Mouse (Mus musculus): ENCODE results near the gene Chic2. TPM values are rescaled to one million over a fixed set of nuclear protein-coding genes. Genes with fewer than 3 reads are reported as not detected.

Chic2 gene
- polyA plus RNA-seq, 1 experiment from 2014 or later, result 37.8 TPM

DNA sequence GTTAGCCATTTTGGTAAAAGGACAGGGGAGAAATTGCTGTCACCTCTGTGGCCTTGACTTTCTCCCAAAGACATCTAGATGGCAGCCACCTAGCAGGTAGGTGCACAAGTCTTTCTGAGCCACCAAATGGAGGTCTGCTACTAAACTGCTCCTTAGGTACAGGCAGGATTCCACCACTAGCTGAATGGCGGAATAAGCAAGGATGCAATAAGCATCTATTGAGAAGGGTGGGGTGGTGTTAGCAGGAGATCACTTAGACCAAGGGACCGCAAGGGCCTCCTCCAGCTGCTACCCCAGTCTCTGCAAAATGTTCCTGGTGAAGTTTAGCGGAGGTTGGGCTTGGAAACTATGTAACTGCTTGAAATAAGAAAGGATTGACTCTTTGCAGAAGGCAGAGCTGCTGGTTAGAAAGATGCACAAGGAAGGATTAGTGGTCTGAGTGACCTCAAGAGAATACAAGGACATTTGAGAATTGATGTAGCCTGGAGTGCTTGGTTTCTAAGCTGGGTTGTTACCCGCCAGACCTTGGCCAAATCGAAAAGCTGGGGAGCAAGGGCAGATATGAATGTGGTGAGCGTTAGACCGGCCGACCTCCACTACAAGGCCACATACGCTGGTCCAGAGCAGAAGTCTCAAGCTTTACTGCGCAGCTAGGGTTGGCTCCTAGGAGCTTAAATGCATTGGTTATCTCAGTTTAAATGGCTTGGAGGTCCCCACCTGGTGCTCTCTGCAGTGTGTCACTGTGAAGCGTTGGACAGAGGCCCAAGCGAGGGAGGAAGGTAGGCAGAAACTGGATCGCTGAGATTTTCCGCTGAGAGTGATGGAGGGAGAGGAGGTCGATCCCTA lies 30.2 kb upstream of the Chic2 start:
- Histone ChIP-seq H3K9me3 (no peaks in the 10 kb centered on the region), H3K27ac (no peak overlapping the region), H3K4me1 (peaks cover 27% of the 10 kb centered on the region), H3K27me3 (ENCODE audit: insufficient read depth, poor library complexity, severe bottlenecking) (peaks cover 98% of the 10 kb centered on the region), H3K36me3 (no peaks in the 10 kb centered on the region), H3K4me3 (peak overlapping the region; percentile 43)
- no peak for DNase-seq (ENCODE audit: low spot score)
- WGBS, result 5% methylated on average over 15 of the region's 15 CpGs

DNA sequence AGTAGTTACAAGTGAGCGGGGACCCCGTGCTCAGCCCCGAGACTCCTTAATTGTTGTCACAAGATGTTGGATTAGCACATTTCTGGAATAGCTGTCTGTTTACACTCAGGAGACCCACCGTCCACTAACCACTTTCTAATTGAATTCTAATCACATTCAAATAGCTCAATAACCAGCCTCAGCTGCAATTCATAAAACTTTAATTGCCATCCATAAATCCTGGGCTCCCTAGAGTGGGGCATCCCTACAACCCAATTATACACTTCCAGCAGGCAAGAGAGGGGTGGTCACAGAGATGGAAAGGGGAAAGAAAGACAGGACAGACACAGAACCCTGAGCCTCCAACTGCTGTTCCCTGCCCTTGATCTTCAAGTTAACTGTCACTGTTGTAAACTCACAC lies 29.6 kb upstream of the Chic2 start:
- peaks cover 98% of the 10 kb centered on the region for H3K27me3 ChIP-seq (ENCODE audit: insufficient read depth, poor library complexity, severe bottlenecking)
- H3K4me3 ChIP-seq, result no peak overlapping the region
- no peak for DNase-seq (ENCODE audit: low spot score)
- 5% methylated on average over 4 of the region's 4 CpGs for WGBS
- peaks cover 27% of the 10 kb centered on the region for H3K4me1 ChIP-seq
- no peaks in the 10 kb centered on the region for H3K9me3 ChIP-seq
- H3K27ac ChIP-seq, result no peak overlapping the region
- no peaks in the 10 kb centered on the region for H3K36me3 ChIP-seq

DNA sequence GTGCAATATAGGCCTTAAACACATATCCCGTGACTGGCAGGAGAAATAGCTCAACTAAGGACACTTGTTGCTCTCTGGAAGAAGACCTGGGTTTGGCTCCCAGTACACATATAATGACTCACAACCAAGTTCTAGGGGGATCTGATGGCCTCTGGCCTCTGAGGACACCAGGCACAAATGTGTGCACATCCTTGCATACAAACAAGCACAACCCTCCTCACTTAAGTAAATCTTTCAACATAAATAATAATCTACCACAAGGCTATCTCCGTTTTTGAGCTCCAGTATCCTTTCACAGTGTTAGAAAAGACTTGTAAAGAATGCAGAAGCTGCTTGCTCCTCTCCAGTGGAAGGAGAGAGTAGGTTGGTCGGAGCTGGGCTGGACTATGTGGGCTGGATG lies 29.1 kb upstream of the Chic2 start:
- Histone ChIP-seq H3K27me3 (ENCODE audit: insufficient read depth, poor library complexity, severe bottlenecking) (peaks cover 98% of the 10 kb centered on the region), H3K9me3 (no peaks in the 10 kb centered on the region), H3K27ac (no peak overlapping the region), H3K36me3 (no peaks in the 10 kb centered on the region), H3K4me3 (no peak overlapping the region), H3K4me1 (peaks cover 27% of the 10 kb centered on the region)
- DNase-seq (ENCODE audit: low spot score), result no peak
- 12% methylated on average over 3 of the region's 3 CpGs for WGBS

DNA sequence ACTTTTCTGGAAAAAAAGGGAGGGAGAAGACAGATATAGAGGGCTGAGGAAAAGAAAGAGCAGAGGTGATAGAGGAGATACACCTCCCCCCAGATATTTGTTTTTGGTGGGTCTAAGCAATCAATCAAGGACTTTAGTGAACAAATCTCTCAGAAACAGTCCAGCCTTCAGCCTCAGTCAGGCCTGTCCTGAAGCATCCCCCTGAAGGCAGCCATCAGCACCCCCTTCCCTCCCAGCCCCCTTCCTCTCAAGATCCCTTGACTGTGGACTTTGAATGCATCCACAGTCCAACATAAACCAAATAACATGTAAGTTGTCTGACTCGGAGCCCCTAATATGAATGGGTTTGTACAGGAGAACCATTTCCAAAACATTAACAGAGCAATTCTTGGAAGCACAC lies 28.6 kb upstream of the Chic2 start:
- no peaks in the 10 kb centered on the region for H3K36me3 ChIP-seq
- no peaks in the 10 kb centered on the region for H3K9me3 ChIP-seq
- H3K27me3 ChIP-seq (ENCODE audit: insufficient read depth, poor library complexity, severe bottlenecking), result peaks cover 98% of the 10 kb centered on the region
- no peak overlapping the region for H3K4me3 ChIP-seq
- H3K4me1 ChIP-seq, result peaks cover 27% of the 10 kb centered on the region
- no peak overlapping the region for H3K27ac ChIP-seq
- DNase-seq (ENCODE audit: low spot score), result no peak
- 20% methylated on average over 1 of the region's 1 CpGs for WGBS

DNA sequence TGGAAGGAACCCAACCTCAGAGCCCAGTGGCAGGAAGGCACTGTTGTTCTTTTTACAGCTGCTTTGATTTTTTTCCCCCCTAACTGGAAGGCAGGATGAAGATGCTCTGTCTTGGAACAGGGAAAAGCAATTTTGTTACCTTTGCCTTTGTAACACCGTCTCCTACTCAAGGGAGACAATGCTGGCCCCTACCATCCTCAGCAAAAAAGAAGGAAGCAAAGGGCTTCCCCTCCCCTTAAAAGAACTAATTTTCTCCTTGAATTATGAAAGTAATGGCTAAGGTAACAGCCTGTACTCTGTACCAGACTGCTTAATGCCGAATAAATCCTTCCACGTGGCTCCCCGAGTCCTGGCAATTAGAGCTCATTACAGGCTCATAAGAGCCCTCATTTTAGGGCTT lies 28.0 kb upstream of the Chic2 start:
- Histone ChIP-seq H3K4me3 (no peak overlapping the region), H3K9me3 (no peaks in the 10 kb centered on the region), H3K4me1 (peaks cover 27% of the 10 kb centered on the region), H3K27ac (no peak overlapping the region), H3K27me3 (ENCODE audit: insufficient read depth, poor library complexity, severe bottlenecking) (peaks cover 98% of the 10 kb centered on the region), H3K36me3 (no peaks in the 10 kb centered on the region)
- no peak for DNase-seq (ENCODE audit: low spot score)
- WGBS, result 6% methylated on average over 4 of the region's 4 CpGs

DNA sequence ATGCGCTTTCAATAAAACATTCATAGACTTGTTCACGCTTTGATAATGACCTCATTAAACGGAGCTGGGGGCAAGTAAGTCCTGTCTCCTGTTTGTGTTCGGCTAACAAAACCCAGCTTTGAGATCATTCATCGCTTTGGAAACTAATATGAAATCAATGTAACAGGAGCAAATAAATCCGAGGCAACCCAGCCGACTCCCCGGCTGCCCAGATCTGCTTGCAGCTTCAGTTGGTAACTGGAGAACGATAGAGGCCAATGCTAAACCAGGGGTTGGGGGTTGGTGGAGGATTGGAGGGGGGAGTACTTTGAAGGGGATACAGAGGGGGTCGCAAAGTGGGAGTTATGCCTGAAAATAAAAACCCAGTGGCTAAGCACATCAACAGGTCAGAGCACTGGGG lies 27.4 kb upstream of the Chic2 start:
- no peak overlapping the region for H3K4me3 ChIP-seq
- WGBS, result under 1% methylated on average over 10 of the region's 10 CpGs
- no peaks in the 10 kb centered on the region for H3K36me3 ChIP-seq
- no peak for DNase-seq (ENCODE audit: low spot score)
- H3K4me1 ChIP-seq, result peaks cover 32% of the 10 kb centered on the region
- H3K9me3 ChIP-seq, result no peaks in the 10 kb centered on the region
- H3K27ac ChIP-seq, result no peak overlapping the region
- H3K27me3 ChIP-seq (ENCODE audit: insufficient read depth, poor library complexity, severe bottlenecking), result peaks cover 98% of the 10 kb centered on the region

DNA sequence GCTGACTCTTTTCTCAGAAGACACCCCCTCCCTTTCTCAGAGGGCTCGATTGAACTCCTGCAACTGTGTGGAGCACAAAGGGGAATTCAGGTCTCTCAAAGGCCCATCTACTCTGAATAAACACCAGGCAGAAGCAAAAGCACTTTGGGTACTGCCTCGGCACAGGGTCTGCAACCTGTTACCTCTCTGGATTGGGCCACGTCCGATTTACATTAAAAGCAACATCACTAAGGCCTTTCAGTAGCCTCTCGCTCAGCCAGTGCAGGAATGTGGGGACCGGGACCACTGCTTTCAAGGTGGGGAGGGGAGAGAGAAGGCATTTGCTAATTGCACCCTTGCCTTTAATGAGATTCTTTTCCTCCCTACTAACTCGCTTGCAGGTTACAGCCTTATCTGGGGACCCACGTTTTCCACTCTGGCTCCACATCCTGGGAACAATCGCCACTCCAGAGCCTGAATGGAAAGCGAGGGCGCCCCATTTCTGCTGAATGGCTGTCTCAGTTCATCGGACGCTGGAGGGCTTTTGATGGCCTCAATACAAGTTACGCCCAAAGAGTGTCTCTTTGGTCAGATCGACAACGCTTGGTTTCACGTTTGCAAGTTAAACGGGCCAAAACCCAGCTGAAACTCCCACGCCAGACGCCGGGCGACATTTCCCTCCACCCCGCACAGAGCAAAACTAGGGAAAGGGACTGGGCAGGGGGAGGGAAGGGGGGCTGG lies 26.2 kb upstream of the Chic2 start:
- Histone ChIP-seq H3K27me3 (ENCODE audit: insufficient read depth, poor library complexity, severe bottlenecking) (peaks cover 98% of the 10 kb centered on the region), H3K27ac (no peak overlapping the region), H3K9me3 (no peaks in the 10 kb centered on the region), H3K4me1 (peaks cover 32% of the 10 kb centered on the region), H3K4me3 (peak overlapping the region; percentile 16; the same call in 1 of the 2 replicates), H3K36me3 (no peaks in the 10 kb centered on the region)
- under 1% methylated on average over 23 of the region's 23 CpGs for WGBS
- no peak for DNase-seq (ENCODE audit: low spot score)

DNA sequence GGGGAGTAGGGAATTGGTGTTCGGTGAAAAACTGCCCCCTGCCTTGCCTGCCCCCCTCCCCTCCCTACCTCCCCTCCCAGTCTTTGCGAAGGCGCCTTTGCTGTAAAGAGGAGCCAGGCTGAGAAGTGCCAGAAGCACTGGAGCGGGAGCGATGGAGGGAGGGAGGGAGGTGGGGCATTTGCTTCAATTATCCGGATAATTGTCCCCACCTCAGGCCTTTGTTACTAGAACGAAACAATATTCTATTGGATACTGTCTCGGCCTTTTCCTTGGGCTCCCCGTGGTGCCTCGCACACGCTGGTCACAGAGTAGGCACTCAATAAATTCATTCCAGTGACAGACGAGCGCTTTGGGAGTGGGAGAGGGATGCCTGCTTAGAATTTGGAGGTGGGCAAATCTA lies 25.6 kb upstream of the Chic2 start:
- Histone ChIP-seq H3K36me3 (no peaks in the 10 kb centered on the region), H3K27ac (no peak overlapping the region), H3K4me1 (peaks cover 26% of the 10 kb centered on the region), H3K27me3 (ENCODE audit: insufficient read depth, poor library complexity, severe bottlenecking) (peaks cover 93% of the 10 kb centered on the region), H3K9me3 (no peaks in the 10 kb centered on the region), H3K4me3 (0 out of 2 replicates have a peak overlapping the region, but pooled peaks have one; percentile 24)
- 1% methylated on average over 12 of the region's 13 CpGs for WGBS
- no peak for DNase-seq (ENCODE audit: low spot score)

DNA sequence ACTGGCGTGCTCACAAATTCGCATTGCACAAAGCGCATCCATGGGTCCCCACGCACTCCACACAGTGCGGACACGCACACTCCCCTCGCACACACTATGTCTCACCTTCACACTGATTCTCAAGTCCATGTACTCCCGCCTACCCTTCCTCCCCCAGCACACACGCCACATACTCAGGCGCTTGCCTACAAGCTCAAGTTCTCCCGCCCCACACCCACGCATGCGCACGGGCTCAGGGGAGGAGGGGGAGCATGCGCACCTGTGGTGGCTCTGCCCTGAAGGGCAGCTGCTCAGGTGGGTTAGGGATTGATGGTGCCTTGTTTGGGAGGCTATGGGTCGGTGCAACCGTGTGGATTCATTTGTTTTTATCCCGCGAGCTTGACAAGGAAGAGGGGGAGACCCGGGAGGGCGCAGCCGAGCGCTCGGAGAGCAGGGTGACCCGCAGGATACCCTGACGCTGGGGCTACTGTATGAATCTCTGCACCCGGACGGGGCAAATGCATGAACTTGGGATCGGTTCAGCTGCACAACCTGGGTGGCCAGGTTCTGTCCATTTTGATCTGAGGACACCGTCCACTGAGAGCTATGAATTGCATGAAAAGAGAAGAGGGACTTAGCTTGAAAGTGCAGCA lies 22.7 kb upstream of the Chic2 start:
- H3K4me1 ChIP-seq, result peaks cover 21% of the 10 kb centered on the region
- H3K27ac ChIP-seq, result 0 out of 2 replicates have a peak overlapping the region, but pooled peaks have one; percentile 7
- peak; percentile 79 for DNase-seq (ENCODE audit: low spot score)
- no peaks in the 10 kb centered on the region for H3K36me3 ChIP-seq
- 1% methylated on average over 30 of the region's 30 CpGs for WGBS
- peak overlapping the region; percentile 63 for H3K4me3 ChIP-seq
- H3K27me3 ChIP-seq (ENCODE audit: insufficient read depth, poor library complexity, severe bottlenecking), result peaks cover 69% of the 10 kb centered on the region
- no peaks in the 10 kb centered on the region for H3K9me3 ChIP-seq

DNA sequence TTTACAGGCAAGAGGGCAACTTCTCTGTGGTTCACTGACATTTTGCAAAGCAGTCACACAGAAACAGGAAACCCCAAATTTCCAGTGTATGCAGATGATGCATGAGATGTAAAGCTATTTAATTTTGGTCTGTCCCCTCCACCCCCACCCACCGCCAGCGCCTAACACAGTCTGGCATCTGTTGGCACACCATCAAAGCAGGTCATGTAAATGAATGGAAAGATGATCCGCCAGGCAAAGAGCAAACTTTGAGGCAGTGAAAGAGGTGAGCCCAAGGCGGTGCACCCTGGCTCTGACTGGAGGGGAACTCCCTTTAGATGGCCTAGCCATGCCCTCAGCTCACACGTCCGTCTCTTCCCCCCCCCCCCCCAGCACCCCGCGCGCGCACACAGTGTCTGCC lies 22.1 kb upstream of the Chic2 start:
- no peak for DNase-seq (ENCODE audit: low spot score)
- no peaks in the 10 kb centered on the region for H3K36me3 ChIP-seq
- H3K27me3 ChIP-seq (ENCODE audit: insufficient read depth, poor library complexity, severe bottlenecking), result peaks cover 64% of the 10 kb centered on the region
- no peaks in the 10 kb centered on the region for H3K9me3 ChIP-seq
- WGBS, result 4% methylated on average over 8 of the region's 10 CpGs
- H3K4me3 ChIP-seq, result peak overlapping the region; percentile 63
- H3K4me1 ChIP-seq, result peaks cover 21% of the 10 kb centered on the region
- H3K27ac ChIP-seq, result 0 out of 2 replicates have a peak overlapping the region, but pooled peaks have one; percentile 7

DNA sequence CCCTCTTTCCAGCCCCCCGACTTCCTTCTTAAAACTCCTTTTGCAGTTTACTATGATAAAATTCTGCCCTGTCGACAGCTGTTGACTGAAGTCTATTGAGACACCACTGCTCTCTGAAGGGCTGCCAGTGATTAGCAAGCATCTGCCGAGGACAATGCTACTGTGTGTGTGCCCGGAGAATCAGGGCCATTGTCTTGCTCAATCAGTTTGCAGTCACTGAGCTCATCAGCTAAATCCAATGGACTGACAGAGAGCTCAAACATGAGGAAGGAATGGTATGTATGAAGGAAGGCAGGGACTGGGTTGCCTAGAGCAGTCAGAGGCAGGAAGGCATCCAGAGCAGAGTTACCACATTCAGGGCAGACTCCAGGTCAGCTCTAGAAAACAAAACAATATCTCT lies 18.6 kb upstream of the Chic2 start:
- DNase-seq (ENCODE audit: low spot score), result no peak
- Histone ChIP-seq H3K27me3 (ENCODE audit: insufficient read depth, poor library complexity, severe bottlenecking) (peaks cover 30% of the 10 kb centered on the region), H3K36me3 (no peaks in the 10 kb centered on the region), H3K9me3 (no peaks in the 10 kb centered on the region), H3K4me3 (no peak overlapping the region), H3K27ac (no peak overlapping the region), H3K4me1 (peaks cover 9% of the 10 kb centered on the region)
- WGBS, result 30% methylated on average over 4 of the region's 4 CpGs

DNA sequence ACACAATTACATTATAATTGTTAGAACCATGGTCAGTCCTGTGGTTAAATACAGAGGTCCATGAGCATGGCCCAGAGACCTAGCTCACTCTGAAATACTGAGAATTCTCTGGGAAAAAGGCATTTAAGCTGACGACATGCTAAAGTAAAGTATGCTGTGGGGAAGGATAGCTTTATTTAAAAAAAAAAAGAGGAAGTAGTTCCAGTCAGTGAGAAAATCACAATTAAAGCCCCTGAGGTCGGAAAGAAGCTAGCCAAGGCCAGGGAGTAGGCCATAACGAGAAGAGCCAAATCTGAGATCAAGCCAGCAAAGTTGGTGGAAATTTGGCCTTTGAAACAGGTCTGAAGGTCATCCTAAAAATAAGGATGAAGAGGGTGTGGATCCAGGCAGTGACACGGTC lies 6.5 kb upstream of the Chic2 start:
- Histone ChIP-seq H3K4me3 (no peak overlapping the region), H3K4me1 (no peaks in the 10 kb centered on the region)
- 69% methylated on average over 4 of the region's 4 CpGs for WGBS

More for the DNA sequence above, 6.5 kb upstream of the Chic2 start:
- DNase-seq (ENCODE audit: low spot score), result no peak
- H3K9me3 ChIP-seq, result no peaks in the 10 kb centered on the region
- H3K36me3 ChIP-seq, result no peaks in the 10 kb centered on the region
- no peak overlapping the region for H3K27ac ChIP-seq
- H3K27me3 ChIP-seq (ENCODE audit: insufficient read depth, poor library complexity, severe bottlenecking), result peaks cover 6% of the 10 kb centered on the region; the same call in 1 of the 2 replicates
